Mouse (Mus musculus): Measurements from ENCODE around the gene Ccz1. TPM values are rescaled to one million over a fixed set of nuclear protein-coding genes. Genes with fewer than 3 reads are reported as not detected.

Ccz1 gene
- polyA plus RNA-seq, 1 experiment from 2014 or later: 93.1 TPM

DNA sequence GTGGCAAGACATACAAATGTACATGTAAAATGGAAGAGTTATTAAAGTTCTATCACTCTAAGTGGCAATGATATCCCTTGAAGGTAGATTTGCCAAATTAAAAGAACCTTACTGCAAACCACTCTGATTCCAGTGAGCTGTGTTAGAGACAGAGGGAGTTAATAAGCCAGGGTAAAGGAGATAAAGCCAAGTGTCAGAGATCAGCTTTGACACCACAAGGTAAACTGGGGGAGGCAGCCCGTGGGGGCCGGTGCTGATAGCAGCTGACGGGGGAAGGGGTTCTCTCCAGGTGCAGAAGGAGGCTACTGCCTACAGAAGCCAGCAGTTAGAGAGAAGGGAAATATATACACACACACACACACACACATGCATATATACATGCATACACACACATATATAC, 42.0 kb downstream of the Ccz1 start:
- H3K9ac ChIP-seq (ENCODE audit: low read depth, low read length): no peak overlapping the region
- 24% methylated on average over 3 of the region's 3 CpGs for WGBS
- peaks cover 25% of the 10 kb centered on the region for H3K4me1 ChIP-seq (replicated peaks; ENCODE audit: control insufficient read depth, insufficient read depth, low read length)
- no peaks in the 10 kb centered on the region for H3K36me3 ChIP-seq (ENCODE audit: control insufficient read depth, insufficient read depth, low read length)
- no peak overlapping the region for H3K4me2 ChIP-seq
- ATAC-seq (replicated peaks; ENCODE audit: low FRiP score) (no peak), DNase-seq (ENCODE audit: low spot score) (no peak)
- H3K4me3 ChIP-seq (ENCODE audit: low read depth, low read length): no peak overlapping the region
- H3K27me3 ChIP-seq (replicated peaks; ENCODE audit: control insufficient read depth, insufficient read depth, low read length): no peaks in the 10 kb centered on the region
- H3K27ac ChIP-seq (ENCODE audit: low read depth, low read length): no peak overlapping the region
- H3K9me3 ChIP-seq (ENCODE audit: control insufficient read depth, low read length): no peaks in the 10 kb centered on the region

- ATAC-seq (replicated peaks; ENCODE audit: low FRiP score): no peak
- no peak overlapping the region for H3K4me3 ChIP-seq (ENCODE audit: low read depth, low read length)
- no peaks in the 10 kb centered on the region for H3K9me3 ChIP-seq (ENCODE audit: control insufficient read depth, low read length)
- H3K27ac ChIP-seq (ENCODE audit: low read depth, low read length): no peak overlapping the region
- H3K9ac ChIP-seq (ENCODE audit: low read depth, low read length): no peak overlapping the region
- H3K36me3 ChIP-seq (ENCODE audit: control insufficient read depth, insufficient read depth, low read length): no peaks in the 10 kb centered on the region
- no peak overlapping the region for H3K4me2 ChIP-seq
- no peaks in the 10 kb centered on the region for H3K4me1 ChIP-seq (replicated peaks; ENCODE audit: control insufficient read depth, insufficient read depth, low read length)
- WGBS: 86% methylated on average over 12 of the region's 12 CpGs
- no peak for DNase-seq (ENCODE audit: low spot score)
- no peaks in the 10 kb centered on the region for H3K27me3 ChIP-seq (replicated peaks; ENCODE audit: control insufficient read depth, insufficient read depth, low read length)
Measured at GRCm38 (mm10) chr5:143966671-143967070, 48.0 kb downstream of the Ccz1 start.

DNA sequence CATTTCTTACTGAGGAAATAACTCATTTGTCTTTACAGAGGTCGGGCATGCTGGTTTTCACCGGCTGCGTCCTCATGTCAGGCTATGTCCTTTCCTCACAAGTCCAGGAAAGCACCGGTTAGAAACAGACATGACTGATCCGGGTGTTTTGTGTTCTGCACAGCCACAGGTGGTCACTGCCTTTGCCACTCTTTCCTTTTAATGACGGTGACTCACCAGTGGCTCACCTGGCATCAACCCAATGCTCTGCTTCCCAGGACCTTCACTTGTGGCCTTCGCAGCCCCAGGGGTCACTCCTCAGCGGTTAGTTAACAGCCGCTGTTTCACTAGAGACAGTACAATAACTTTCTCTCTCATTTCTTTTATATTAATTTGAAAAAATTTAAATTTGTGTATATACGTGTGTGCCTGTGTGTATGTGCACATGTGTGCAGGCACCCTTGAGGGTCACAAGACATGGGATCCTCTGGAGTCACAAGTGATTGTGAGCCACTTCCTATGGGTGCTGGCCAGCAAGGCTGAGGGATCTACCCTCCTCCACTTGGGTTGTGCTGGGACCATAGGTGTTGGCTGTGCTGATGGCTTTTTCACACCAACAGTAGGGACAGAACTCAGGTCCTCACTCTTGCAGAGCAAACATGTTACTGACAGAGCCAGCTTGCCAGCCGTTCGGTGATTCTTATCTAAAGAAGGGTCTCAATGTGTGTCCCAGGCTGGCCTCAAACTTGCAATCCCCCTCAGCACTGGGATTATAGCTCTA, 48.9 kb downstream of the Ccz1 start:
- no peak overlapping the region for H3K4me2 ChIP-seq
- no peaks in the 10 kb centered on the region for H3K9me3 ChIP-seq (ENCODE audit: control insufficient read depth, low read length)
- WGBS: 77% methylated on average over 12 of the region's 12 CpGs
- H3K4me1 ChIP-seq (replicated peaks; ENCODE audit: control insufficient read depth, insufficient read depth, low read length): no peaks in the 10 kb centered on the region
- H3K27ac ChIP-seq (ENCODE audit: low read depth, low read length): no peak overlapping the region
- H3K27me3 ChIP-seq (replicated peaks; ENCODE audit: control insufficient read depth, insufficient read depth, low read length): no peaks in the 10 kb centered on the region
- no peak for DNase-seq (ENCODE audit: low spot score)
- no peak for ATAC-seq (replicated peaks; ENCODE audit: low FRiP score)
- H3K36me3 ChIP-seq (ENCODE audit: control insufficient read depth, insufficient read depth, low read length): no peaks in the 10 kb centered on the region
- H3K9ac ChIP-seq (ENCODE audit: low read depth, low read length): no peak overlapping the region
- H3K4me3 ChIP-seq (ENCODE audit: low read depth, low read length): no peak overlapping the region

DNA sequence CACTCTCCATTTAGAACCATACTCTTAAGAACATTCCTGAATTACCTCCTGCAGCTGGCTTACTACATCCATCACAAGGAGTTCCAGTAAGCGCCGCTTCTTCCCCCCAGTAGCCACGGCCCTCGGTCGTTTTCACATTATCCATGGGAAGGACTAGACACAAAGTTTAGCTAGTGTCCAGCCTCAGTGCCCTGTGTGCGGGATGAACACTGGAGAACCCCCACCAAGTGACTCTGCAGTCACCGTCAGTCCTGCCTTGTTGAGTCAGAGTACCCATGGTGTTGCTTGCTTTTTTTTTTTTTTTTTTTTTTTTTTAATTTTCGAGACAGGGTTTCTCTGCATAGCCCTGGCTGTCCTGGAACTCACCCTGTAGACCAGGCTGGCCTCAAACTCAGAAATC, 53.5 kb downstream of the Ccz1 start:
- ATAC-seq (replicated peaks; ENCODE audit: low FRiP score) (no peak), DNase-seq (ENCODE audit: low spot score) (no peak)
- Histone ChIP-seq H3K27ac (ENCODE audit: low read depth, low read length) (no peak overlapping the region), H3K9ac (ENCODE audit: low read depth, low read length) (no peak overlapping the region), H3K4me1 (replicated peaks; ENCODE audit: control insufficient read depth, insufficient read depth, low read length) (no peaks in the 10 kb centered on the region), H3K4me2 (no peak overlapping the region), H3K9me3 (ENCODE audit: control insufficient read depth, low read length) (no peaks in the 10 kb centered on the region), H3K27me3 (replicated peaks; ENCODE audit: control insufficient read depth, insufficient read depth, low read length) (no peaks in the 10 kb centered on the region), H3K4me3 (ENCODE audit: low read depth, low read length) (no peak overlapping the region), H3K36me3 (ENCODE audit: control insufficient read depth, insufficient read depth, low read length) (no peaks in the 10 kb centered on the region)
- 83% methylated on average over 8 of the region's 8 CpGs for WGBS

DNA sequence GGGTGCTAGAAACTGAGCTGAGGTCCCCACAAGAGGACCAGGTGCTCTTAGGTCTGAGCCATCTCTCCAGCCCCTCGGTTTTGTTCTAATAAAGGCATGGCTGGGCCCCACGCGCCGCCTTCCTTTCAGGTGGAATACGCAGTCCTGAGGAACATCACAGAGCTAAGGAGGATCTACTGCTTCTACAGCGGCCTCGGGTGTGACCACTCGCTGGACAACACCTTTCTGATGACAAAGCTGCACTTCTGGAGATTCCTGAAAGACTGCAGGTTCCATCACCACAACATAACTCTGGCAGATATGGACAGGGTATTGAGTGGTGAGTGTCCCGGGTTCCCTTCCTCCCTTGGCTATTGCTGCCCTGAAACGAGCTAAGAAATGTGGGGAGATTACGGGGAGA, 55.1 kb downstream of the Ccz1 start:
- no peaks in the 10 kb centered on the region for H3K4me1 ChIP-seq (replicated peaks; ENCODE audit: control insufficient read depth, insufficient read depth, low read length)
- no peak overlapping the region for H3K4me3 ChIP-seq (ENCODE audit: low read depth, low read length)
- H3K9me3 ChIP-seq (ENCODE audit: control insufficient read depth, low read length): no peaks in the 10 kb centered on the region
- H3K36me3 ChIP-seq (ENCODE audit: control insufficient read depth, insufficient read depth, low read length): no peaks in the 10 kb centered on the region
- ATAC-seq (replicated peaks; ENCODE audit: low FRiP score): no peak
- no peak overlapping the region for H3K9ac ChIP-seq (ENCODE audit: low read depth, low read length)
- DNase-seq (ENCODE audit: low spot score): no peak
- no peak overlapping the region for H3K4me2 ChIP-seq
- 87% methylated on average over 11 of the region's 11 CpGs for WGBS
- H3K27me3 ChIP-seq (replicated peaks; ENCODE audit: control insufficient read depth, insufficient read depth, low read length): no peaks in the 10 kb centered on the region
- no peak overlapping the region for H3K27ac ChIP-seq (ENCODE audit: low read depth, low read length)

- DNase-seq (ENCODE audit: low spot score) (no peak), ATAC-seq (replicated peaks; ENCODE audit: low FRiP score) (no peak)
- no peaks in the 10 kb centered on the region for H3K27me3 ChIP-seq (replicated peaks; ENCODE audit: control insufficient read depth, insufficient read depth, low read length)
- no peak overlapping the region for H3K4me2 ChIP-seq
- H3K4me1 ChIP-seq (replicated peaks; ENCODE audit: control insufficient read depth, insufficient read depth, low read length): no peaks in the 10 kb centered on the region
- H3K27ac ChIP-seq (ENCODE audit: low read depth, low read length): no peak overlapping the region
- WGBS: 81% methylated on average over 6 of the region's 6 CpGs
- H3K9ac ChIP-seq (ENCODE audit: low read depth, low read length): no peak overlapping the region
- no peaks in the 10 kb centered on the region for H3K9me3 ChIP-seq (ENCODE audit: control insufficient read depth, low read length)
- H3K4me3 ChIP-seq (ENCODE audit: low read depth, low read length): no peak overlapping the region
- no peaks in the 10 kb centered on the region for H3K36me3 ChIP-seq (ENCODE audit: control insufficient read depth, insufficient read depth, low read length)
Measured at GRCm38 (mm10) chr5:143957101-143957500, 57.6 kb downstream of the Ccz1 start.

GRCm38 (mm10) chr5:143950016-143950415, 64.7 kb downstream of the Ccz1 start:
- no peak overlapping the region for H3K27ac ChIP-seq (ENCODE audit: low read depth, low read length)
- no peaks in the 10 kb centered on the region for H3K4me1 ChIP-seq (replicated peaks; ENCODE audit: control insufficient read depth, insufficient read depth, low read length)
- H3K9ac ChIP-seq (ENCODE audit: low read depth, low read length): no peak overlapping the region
- no peaks in the 10 kb centered on the region for H3K36me3 ChIP-seq (ENCODE audit: control insufficient read depth, insufficient read depth, low read length)
- no peak for DNase-seq (ENCODE audit: low spot score)
- H3K4me3 ChIP-seq (ENCODE audit: low read depth, low read length): no peak overlapping the region
- 40% methylated on average over 5 of the region's 5 CpGs for WGBS
- no peaks in the 10 kb centered on the region for H3K9me3 ChIP-seq (ENCODE audit: control insufficient read depth, low read length)
- ATAC-seq (replicated peaks; ENCODE audit: low FRiP score): no peak
- no peak overlapping the region for H3K4me2 ChIP-seq
- H3K27me3 ChIP-seq (replicated peaks; ENCODE audit: control insufficient read depth, insufficient read depth, low read length): no peaks in the 10 kb centered on the region

- no peak overlapping the region for H3K4me2 ChIP-seq
- no peak for ATAC-seq (replicated peaks; ENCODE audit: low FRiP score)
- no peaks in the 10 kb centered on the region for H3K4me1 ChIP-seq (replicated peaks; ENCODE audit: control insufficient read depth, insufficient read depth, low read length)
- DNase-seq (ENCODE audit: low spot score): no peak
- 86% methylated on average over 12 of the region's 12 CpGs for WGBS
- no peak overlapping the region for H3K9ac ChIP-seq (ENCODE audit: low read depth, low read length)
- H3K27ac ChIP-seq (ENCODE audit: low read depth, low read length): no peak overlapping the region
- H3K27me3 ChIP-seq (replicated peaks; ENCODE audit: control insufficient read depth, insufficient read depth, low read length): no peaks in the 10 kb centered on the region
- H3K36me3 ChIP-seq (ENCODE audit: control insufficient read depth, insufficient read depth, low read length): no peaks in the 10 kb centered on the region
- H3K9me3 ChIP-seq (ENCODE audit: control insufficient read depth, low read length): no peaks in the 10 kb centered on the region
- H3K4me3 ChIP-seq (ENCODE audit: low read depth, low read length): no peak overlapping the region
Measured at GRCm38 (mm10) chr5:143948361-143948760, 66.3 kb downstream of the Ccz1 start.

Measured in liver, embryonic 11.5 days (tissue).